Mouse (Mus musculus) limb, embryonic 15.5 days (tissue): ENCODE measurements around the gene Susd4. TPM values are rescaled to one million over a fixed set of nuclear protein-coding genes. Genes with fewer than 3 reads are reported as not detected.
A peak's percentile ranks its signal among the peaks of the same experiment; 100 is the strongest.

ENCODE experiments used
- ATAC-seq: fragments of 200-750 bp; cut with Nextera tagmentation; 2 replicates; pipeline ENCODE4 v1.8.0; 2017; ENCODE audit warnings: low read depth, moderate TSS enrichment; ENCODE audit not compliant: insufficient number of reproducible peaks, low FRiP score, low TSS enrichment
- H3K27ac ChIP-seq: fragments of 300-500 bp; sonication (generic); 2 replicates; pipeline ENCODE4 v1.5.1; 2015; ENCODE audit warnings: moderate library complexity, mild to moderate bottlenecking, inconsistent platforms
- H3K27me3 ChIP-seq: fragments of 300-500 bp; sonication (generic); 2 replicates; pipeline ENCODE4 v1.6.1; 2015; ENCODE audit warnings: inconsistent platforms
- H3K36me3 ChIP-seq: fragments of 300-500 bp; sonication (generic); 2 replicates; pipeline ENCODE4 v1.6.1; 2015; ENCODE audit warnings: inconsistent platforms
- H3K4me1 ChIP-seq: fragments of 300-500 bp; sonication (generic); 2 replicates; pipeline ENCODE4 v1.6.1; 2015; ENCODE audit warnings: inconsistent platforms
- H3K4me2 ChIP-seq: fragments of 300-500 bp; sonication (generic); 2 replicates; pipeline ENCODE4 v1.6.1; 2015; ENCODE audit warnings: mild to moderate bottlenecking, inconsistent platforms
- H3K4me3 ChIP-seq: fragments of 300-500 bp; sonication (generic); 2 replicates; pipeline ENCODE4 v1.5.1; 2015; ENCODE audit warnings: mild to moderate bottlenecking, inconsistent platforms
- H3K9ac ChIP-seq: fragments of 300-500 bp; sonication (generic); 2 replicates; pipeline ENCODE4 v1.6.1; 2015; ENCODE audit warnings: inconsistent platforms
- H3K9me3 ChIP-seq: fragments of 300-500 bp; sonication (generic); 2 replicates; pipeline ENCODE4 v1.6.1; 2016; ENCODE audit warnings: inconsistent platforms
- WGBS: fragments of 180-500 bp; shearing (Covaris S2); methylation state at CpG from one replicate; pipeline ENCODE4 v1.1.7; 2015; 5-methylcytosine and 5-hydroxymethylcytosine counted together
- polyA plus RNA-seq: library from polyadenylated mRNA; unstranded; fragments of >200 nt; fragmentation: Nextera tagmentation; extraction: Ambion mirVana; gene quantifications from 2 replicates; pipeline ENCODE4 v1.2.1, GENCODE M21; 2015

The Susd4 gene
- polyA plus RNA-seq, 1 experiment from 2014 or later = 14.4 TPM

DNA sequence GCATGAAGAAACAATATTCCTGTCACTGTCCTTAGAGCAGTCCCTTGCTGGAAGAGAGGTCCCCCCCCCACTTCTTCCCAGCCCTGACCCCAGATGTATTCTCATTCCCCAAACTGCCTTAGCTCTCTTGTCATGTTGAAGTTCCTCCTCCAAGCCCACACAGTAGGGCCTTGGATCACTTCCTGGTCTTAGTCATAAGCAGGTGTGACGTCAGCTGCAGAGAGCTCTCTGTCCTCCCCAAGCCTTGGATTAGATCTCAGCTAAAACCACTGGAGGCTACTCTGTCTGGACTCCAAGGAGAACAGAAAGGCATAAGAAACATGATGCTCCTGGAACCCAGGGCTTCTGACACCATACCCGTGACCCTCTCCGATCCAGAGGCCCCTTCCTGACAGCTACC, 104.2 kb downstream of the Susd4 start:
- H3K9ac ChIP-seq = no peak overlapping the region
- H3K27ac ChIP-seq = no peak overlapping the region
- H3K27me3 ChIP-seq = no peaks in the 10 kb centered on the region
- no peak overlapping the region for H3K4me3 ChIP-seq
- H3K9me3 ChIP-seq = peaks cover 8% of the 10 kb centered on the region; the same call in 1 of the 2 replicates
- H3K4me2 ChIP-seq = no peak overlapping the region
- ATAC-seq = no peak
- 79% methylated on average over 3 of the region's 3 CpGs for WGBS
- peaks cover 2% of the 10 kb centered on the region; the same call in 1 of the 2 replicates for H3K4me1 ChIP-seq
- H3K36me3 ChIP-seq = 0 out of 2 replicates have a peak, but pooled peaks cover 6% of the 10 kb centered on the region

DNA sequence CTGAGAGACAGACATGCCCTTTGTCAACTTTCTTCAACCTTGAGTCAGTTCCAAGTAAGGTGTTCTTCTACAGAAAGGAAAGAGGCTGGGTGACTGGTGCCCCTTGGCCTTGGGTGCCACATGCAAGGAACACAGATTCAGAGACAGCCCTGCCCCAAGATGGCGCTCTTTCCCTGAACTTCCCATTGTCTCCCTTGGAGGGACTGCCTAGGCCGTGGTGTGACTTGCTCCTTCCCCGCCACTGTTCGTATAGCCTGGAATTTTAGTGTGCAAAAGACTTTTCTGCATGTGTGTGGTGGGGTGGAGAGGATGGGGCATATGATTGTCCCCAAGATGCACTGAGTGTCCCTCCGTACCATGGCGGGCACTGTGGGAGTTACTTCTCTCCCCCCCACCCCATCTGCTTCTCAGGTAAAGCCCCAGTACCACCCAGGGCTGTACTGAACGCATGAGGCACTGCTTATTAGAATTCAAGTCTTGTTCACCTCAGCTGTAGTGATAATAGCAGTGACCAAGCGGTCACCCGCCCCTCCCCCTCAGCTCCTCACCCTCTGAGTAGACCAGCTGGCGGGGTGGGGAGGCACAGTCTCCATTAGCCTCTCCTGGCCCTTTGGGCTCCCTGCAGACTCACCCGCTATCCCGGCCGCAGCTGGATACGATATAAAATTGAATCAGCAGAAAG, 104.9 kb downstream of the Susd4 start:
- H3K27me3 ChIP-seq = no peaks in the 10 kb centered on the region
- H3K4me3 ChIP-seq = no peak overlapping the region
- 0 out of 2 replicates have a peak, but pooled peaks have one; percentile 19 for ATAC-seq
- H3K4me1 ChIP-seq = peaks cover 2% of the 10 kb centered on the region; the same call in 1 of the 2 replicates
- no peak overlapping the region for H3K9ac ChIP-seq
- 74% methylated on average over 14 of the region's 14 CpGs for WGBS
- H3K36me3 ChIP-seq = 0 out of 2 replicates have a peak, but pooled peaks cover 6% of the 10 kb centered on the region
- no peak overlapping the region for H3K27ac ChIP-seq
- H3K4me2 ChIP-seq = no peak overlapping the region
- H3K9me3 ChIP-seq = peaks cover 8% of the 10 kb centered on the region; the same call in 1 of the 2 replicates

GRCm38 (mm10) chr1:182869114-182869456, 105.4 kb downstream of the Susd4 start:
- no peak overlapping the region for H3K27ac ChIP-seq
- WGBS = 64% methylated on average over 6 of the region's 6 CpGs
- ATAC-seq = 0 out of 2 replicates have a peak, but pooled peaks have one; percentile 48

GRCm38 (mm10) chr1:182878156-182878555, 114.5 kb downstream of the Susd4 start:
- H3K27me3 ChIP-seq = no peaks in the 10 kb centered on the region
- H3K27ac ChIP-seq = no peak overlapping the region
- WGBS = 90% methylated on average over 5 of the region's 5 CpGs
- no peaks in the 10 kb centered on the region for H3K36me3 ChIP-seq
- no peaks in the 10 kb centered on the region for H3K9me3 ChIP-seq
- peak; percentile 42; the same call in 1 of the 2 replicates for ATAC-seq
- H3K9ac ChIP-seq = no peak overlapping the region
- no peak overlapping the region for H3K4me3 ChIP-seq
- no peaks in the 10 kb centered on the region for H3K4me1 ChIP-seq
- no peak overlapping the region for H3K4me2 ChIP-seq

More at GRCm38 (mm10) chr1:182869114-182869456, 105.4 kb downstream of the Susd4 start:
- H3K4me1 ChIP-seq = peaks cover 2% of the 10 kb centered on the region; the same call in 1 of the 2 replicates
- no peak overlapping the region for H3K9ac ChIP-seq
- 0 out of 2 replicates have a peak, but pooled peaks cover 6% of the 10 kb centered on the region for H3K36me3 ChIP-seq
- peaks cover 8% of the 10 kb centered on the region; the same call in 1 of the 2 replicates for H3K9me3 ChIP-seq
- no peaks in the 10 kb centered on the region for H3K27me3 ChIP-seq
- H3K4me2 ChIP-seq = no peak overlapping the region
- no peak overlapping the region for H3K4me3 ChIP-seq

- Histone ChIP-seq H3K4me3 (no peak overlapping the region), H3K36me3 (no peaks in the 10 kb centered on the region), H3K27ac (no peak overlapping the region), H3K9ac (no peak overlapping the region), H3K4me2 (no peak overlapping the region), H3K9me3 (no peaks in the 10 kb centered on the region), H3K4me1 (no peaks in the 10 kb centered on the region), H3K27me3 (no peaks in the 10 kb centered on the region)
- WGBS = 78% methylated on average over 4 of the region's 4 CpGs
- no peak for ATAC-seq
Measured at GRCm38 (mm10) chr1:182878719-182879118, 115.1 kb downstream of the Susd4 start.

DNA sequence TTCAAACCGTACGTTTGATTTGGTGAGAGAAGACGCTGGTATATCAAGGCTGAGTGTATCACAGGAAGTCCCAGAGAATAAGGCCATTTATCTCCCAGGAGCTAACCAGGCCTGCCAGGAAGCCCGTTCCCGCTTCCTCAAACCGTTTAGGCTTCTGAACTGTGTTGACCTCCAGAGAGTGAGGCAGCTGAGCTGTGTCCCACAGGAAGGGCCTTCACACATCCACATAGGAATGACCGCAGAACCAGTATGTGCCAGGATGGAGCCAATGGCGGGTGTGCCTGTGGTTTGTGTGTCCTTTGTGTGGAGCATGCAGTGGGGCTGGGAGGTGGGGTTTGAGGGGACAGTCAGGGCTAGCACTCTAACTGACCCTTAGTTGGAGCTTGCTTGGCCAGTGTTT, 117.6 kb downstream of the Susd4 start:
- H3K36me3 ChIP-seq = no peaks in the 10 kb centered on the region
- no peaks in the 10 kb centered on the region for H3K4me1 ChIP-seq
- no peak overlapping the region for H3K4me2 ChIP-seq
- H3K9ac ChIP-seq = no peak overlapping the region
- no peak for ATAC-seq
- 82% methylated on average over 8 of the region's 8 CpGs for WGBS
- H3K4me3 ChIP-seq = no peak overlapping the region
- H3K27ac ChIP-seq = no peak overlapping the region
- no peaks in the 10 kb centered on the region for H3K9me3 ChIP-seq
- no peaks in the 10 kb centered on the region for H3K27me3 ChIP-seq

DNA sequence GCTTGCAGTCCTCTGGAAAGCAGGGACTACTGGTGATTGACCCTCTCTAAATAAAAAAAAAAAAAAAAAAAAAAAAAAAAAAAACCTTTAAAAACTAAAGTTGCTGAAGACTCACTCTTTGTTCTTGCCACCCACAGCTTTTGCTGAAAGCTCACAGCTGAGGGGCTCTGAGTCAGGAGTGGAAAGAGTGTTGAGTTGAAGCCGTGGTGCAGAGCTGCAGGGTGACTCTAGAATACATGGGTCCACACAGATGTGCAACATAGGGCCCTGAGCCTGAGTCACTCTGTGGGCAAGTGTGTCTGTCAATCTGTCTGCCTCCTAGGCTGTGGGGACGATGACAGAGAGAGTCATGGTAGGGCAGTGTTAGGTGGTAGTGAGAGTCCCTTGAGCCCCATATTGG, 119.0 kb downstream of the Susd4 start:
- H3K27me3 ChIP-seq = no peaks in the 10 kb centered on the region
- WGBS = 73% methylated on average over 2 of the region's 2 CpGs

GRCm38 (mm10) chr1:182895698-182896097, 132.0 kb downstream of the Susd4 start:
- H3K4me2 ChIP-seq = no peak overlapping the region
- no peaks in the 10 kb centered on the region for H3K36me3 ChIP-seq
- H3K4me3 ChIP-seq = no peak overlapping the region
- no peak for ATAC-seq
- WGBS = 57% methylated on average over 9 of the region's 9 CpGs
- no peaks in the 10 kb centered on the region for H3K4me1 ChIP-seq
- no peaks in the 10 kb centered on the region for H3K9me3 ChIP-seq
- H3K9ac ChIP-seq = no peak overlapping the region
- H3K27me3 ChIP-seq = no peaks in the 10 kb centered on the region
- H3K27ac ChIP-seq = no peak overlapping the region

More for the DNA sequence above, 119.0 kb downstream of the Susd4 start:
- H3K4me3 ChIP-seq = no peak overlapping the region
- no peaks in the 10 kb centered on the region for H3K36me3 ChIP-seq
- H3K27ac ChIP-seq = no peak overlapping the region
- ATAC-seq = no peak
- H3K4me2 ChIP-seq = no peak overlapping the region
- H3K9me3 ChIP-seq = no peaks in the 10 kb centered on the region
- H3K9ac ChIP-seq = no peak overlapping the region
- H3K4me1 ChIP-seq = no peaks in the 10 kb centered on the region

DNA sequence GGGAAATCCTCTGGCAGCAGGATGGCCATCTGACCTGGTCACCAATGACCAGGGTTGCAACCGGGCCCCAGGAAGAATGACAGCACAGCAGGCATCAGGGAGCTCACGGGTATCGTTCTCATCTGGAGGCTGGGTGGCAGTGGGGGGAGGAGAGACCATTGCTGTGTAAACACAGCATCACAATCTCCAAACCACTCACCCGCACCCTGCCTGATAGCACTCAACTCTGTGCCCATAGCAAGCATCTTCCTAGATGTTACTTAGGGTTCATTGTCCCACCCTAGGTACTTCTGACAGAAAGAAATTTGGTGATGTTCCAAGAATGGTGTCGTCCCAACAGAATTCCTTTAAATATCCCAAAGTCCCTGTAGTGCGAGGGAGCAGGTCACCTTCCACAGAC, 133.4 kb downstream of the Susd4 start:
- no peaks in the 10 kb centered on the region for H3K4me1 ChIP-seq
- H3K27ac ChIP-seq = no peak overlapping the region
- H3K4me2 ChIP-seq = no peak overlapping the region
- H3K36me3 ChIP-seq = no peaks in the 10 kb centered on the region
- no peak overlapping the region for H3K9ac ChIP-seq
- H3K27me3 ChIP-seq = no peaks in the 10 kb centered on the region
- H3K9me3 ChIP-seq = no peaks in the 10 kb centered on the region
- 73% methylated on average over 6 of the region's 6 CpGs for WGBS
- ATAC-seq = no peak
- no peak overlapping the region for H3K4me3 ChIP-seq

GRCm38 (mm10) chr1:182897506-182898138, 134.0 kb downstream of the Susd4 start:
- no peaks in the 10 kb centered on the region for H3K27me3 ChIP-seq
- 63% methylated on average over 12 of the region's 12 CpGs for WGBS
- no peak overlapping the region for H3K27ac ChIP-seq
- H3K4me2 ChIP-seq = no peak overlapping the region
- H3K36me3 ChIP-seq = no peaks in the 10 kb centered on the region
- H3K4me1 ChIP-seq = no peaks in the 10 kb centered on the region
- no peaks in the 10 kb centered on the region for H3K9me3 ChIP-seq
- H3K9ac ChIP-seq = no peak overlapping the region
- no peak overlapping the region for H3K4me3 ChIP-seq
- ATAC-seq = no peak

DNA sequence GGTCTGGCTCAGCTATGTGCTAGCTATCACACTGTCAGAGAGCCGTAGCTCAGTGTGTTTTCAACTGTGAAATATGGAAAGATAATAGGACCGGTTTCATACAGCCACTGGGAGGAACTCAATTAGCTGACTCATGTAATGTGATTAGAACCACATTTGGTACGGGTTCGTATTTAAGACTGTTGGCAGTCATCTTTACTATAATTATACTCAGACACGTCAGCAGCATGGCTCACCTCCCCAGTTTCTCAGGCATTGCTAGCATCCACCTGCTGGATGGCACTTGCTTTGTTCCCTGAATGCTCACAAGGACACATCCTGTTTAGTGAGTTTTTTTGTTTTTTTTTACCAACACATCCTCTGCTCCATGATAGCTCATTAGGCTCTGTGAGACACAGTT, 138.4 kb downstream of the Susd4 start:
- WGBS = 38% methylated on average over 5 of the region's 5 CpGs
- Histone ChIP-seq H3K9ac (no peak overlapping the region), H3K27ac (no peak overlapping the region), H3K4me2 (no peak overlapping the region), H3K9me3 (no peaks in the 10 kb centered on the region), H3K4me1 (no peaks in the 10 kb centered on the region), H3K36me3 (no peaks in the 10 kb centered on the region), H3K27me3 (no peaks in the 10 kb centered on the region), H3K4me3 (no peak overlapping the region)
- no peak for ATAC-seq

- H3K4me1 ChIP-seq = peaks cover 1% of the 10 kb centered on the region
- ATAC-seq = no peak
- no peak overlapping the region for H3K4me2 ChIP-seq
- no peaks in the 10 kb centered on the region for H3K9me3 ChIP-seq
- H3K4me3 ChIP-seq = no peak overlapping the region
- no peaks in the 10 kb centered on the region for H3K36me3 ChIP-seq
- H3K9ac ChIP-seq = no peak overlapping the region
- H3K27me3 ChIP-seq = no peaks in the 10 kb centered on the region
- no peak overlapping the region for H3K27ac ChIP-seq
- WGBS = 86% methylated on average over 3 of the region's 3 CpGs
Measured at GRCm38 (mm10) chr1:182902906-182903305, 139.2 kb downstream of the Susd4 start.
